Mouse (Mus musculus) spleen, adult 18-20 months (tissue): ENCODE data around the gene Cflar.
"Not testable (repeated sequence)": the region's sequence is repeated elsewhere in the genome, so short reads cannot be mapped to it uniquely, and the experiment has no call there.

Source experiments
- DNase-seq, 2 experiments: peaks; one replicate each; pipeline ENCODE4 v3.0.0; 2022; ENCODE audit warnings: mixed read lengths in 2 of 2

The Cflar gene

GRCm38 (mm10) chr1:58711365-58712016 is at the start of gene Cflar:
Cflar (plus strand) TSS chr1:58711508.
- peak; percentile 66 to 74 for DNase-seq

GRCm38 (mm10) chr1:58662671-58663070 is 48.6 kb upstream of the Cflar start:
- DNase-seq = not testable (repeated sequence)

- not testable (repeated sequence) for DNase-seq
These were observed 47.9 kb upstream of the Cflar start for GRCm38 (mm10) chr1:58663365-58663764.

GRCm38 (mm10) chr1:58668191-58668590 is 43.1 kb upstream of the Cflar start:
- no peak for DNase-seq

- not testable (repeated sequence) for DNase-seq
These were observed 41.7 kb upstream of the Cflar start for GRCm38 (mm10) chr1:58669635-58670034.

- DNase-seq = no peak
These were observed 39.2 kb upstream of the Cflar start for GRCm38 (mm10) chr1:58672116-58672515.

- DNase-seq = no peak
These were observed 36.3 kb upstream of the Cflar start for GRCm38 (mm10) chr1:58675011-58675410.

GRCm38 (mm10) chr1:58677575-58677974 is 33.7 kb upstream of the Cflar start:
- DNase-seq = peak in 1 of 2 experiments; percentile 44

- not testable (repeated sequence) for DNase-seq
These were observed 32.9 kb upstream of the Cflar start for GRCm38 (mm10) chr1:58678412-58678811.

GRCm38 (mm10) chr1:58689426-58689825 is 21.9 kb upstream of the Cflar start:
- no peak for DNase-seq

- DNase-seq = no peak
These were observed 21.1 kb upstream of the Cflar start for GRCm38 (mm10) chr1:58690006-58690744.

- not testable (repeated sequence) for DNase-seq
These were observed 20.3 kb upstream of the Cflar start for GRCm38 (mm10) chr1:58690834-58691488.

GRCm38 (mm10) chr1:58691718-58692117 is 19.6 kb upstream of the Cflar start:
- DNase-seq = not testable (repeated sequence)

GRCm38 (mm10) chr1:58693696-58694095 is 17.6 kb upstream of the Cflar start:
- DNase-seq = no peak

- DNase-seq = not testable (repeated sequence)
These were observed 15.5 kb upstream of the Cflar start, which contains the start of gene Als2cr12 for GRCm38 (mm10) chr1:58695810-58696209. Als2cr12 (minus strand) TSS chr1:58695989.

GRCm38 (mm10) chr1:58697607-58698006 is 13.7 kb upstream of the Cflar start:
- DNase-seq = not testable (repeated sequence)

GRCm38 (mm10) chr1:58698781-58699180 is 12.5 kb upstream of the Cflar start:
- DNase-seq = no peak

- no peak for DNase-seq
These were observed 11.3 kb upstream of the Cflar start for GRCm38 (mm10) chr1:58699988-58700387.

- not testable (repeated sequence) for DNase-seq
These were observed 10.6 kb upstream of the Cflar start for GRCm38 (mm10) chr1:58700580-58701162.

- DNase-seq = not testable (repeated sequence)
These were observed 1.3 kb upstream of the Cflar start for GRCm38 (mm10) chr1:58710043-58710442.

GRCm38 (mm10) chr1:58710711-58711364 is 470 bp upstream of the Cflar start:
- no peak for DNase-seq
